Mouse (Mus musculus) layer of hippocampus, postnatal 36 days (tissue): Measurements from ENCODE around the gene Psmb11. TPM values are rescaled to one million over a fixed set of nuclear protein-coding genes. Genes with fewer than 3 reads are reported as not detected.
A peak's percentile ranks its signal among the peaks of the same experiment; 100 is the strongest.

Experiments used
- DNase-seq, 2 experiments: peaks; one replicate each; pipeline ENCODE4 v3.0.0; 2022
- total RNA-seq, 2 experiments: library from RNA; stranded (reverse); gene quantifications; 2 replicates each; pipeline ENCODE4 v1.2.3; 2021

Gene Psmb11
- total RNA-seq, result under 1 TPM; 0.23 to 0.27 TPM

DNA sequence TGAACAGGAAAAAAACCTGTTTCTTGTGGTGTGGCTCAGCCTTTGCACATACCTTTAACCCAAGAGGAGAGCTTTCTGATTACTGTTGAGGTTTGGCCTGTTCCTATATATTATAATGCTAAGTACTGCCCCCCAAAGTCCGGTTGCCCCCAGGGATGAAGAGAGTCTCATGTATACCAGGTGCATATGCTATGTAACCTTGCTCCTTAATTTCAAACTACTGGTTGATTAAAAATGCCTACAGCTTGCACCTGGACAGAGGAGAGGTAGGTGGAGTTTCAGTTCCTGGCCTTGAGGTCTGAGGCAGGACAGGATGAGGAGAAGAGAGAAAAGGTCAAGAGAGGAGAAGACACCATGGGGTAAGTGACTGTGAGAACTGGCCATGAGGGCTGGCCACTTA, at the start of gene Psmb11:
TSS of gene Psmb11 (plus strand) at position 301 of the 400 bp plus-strand sequence.
- DNase-seq, result no peak

DNA sequence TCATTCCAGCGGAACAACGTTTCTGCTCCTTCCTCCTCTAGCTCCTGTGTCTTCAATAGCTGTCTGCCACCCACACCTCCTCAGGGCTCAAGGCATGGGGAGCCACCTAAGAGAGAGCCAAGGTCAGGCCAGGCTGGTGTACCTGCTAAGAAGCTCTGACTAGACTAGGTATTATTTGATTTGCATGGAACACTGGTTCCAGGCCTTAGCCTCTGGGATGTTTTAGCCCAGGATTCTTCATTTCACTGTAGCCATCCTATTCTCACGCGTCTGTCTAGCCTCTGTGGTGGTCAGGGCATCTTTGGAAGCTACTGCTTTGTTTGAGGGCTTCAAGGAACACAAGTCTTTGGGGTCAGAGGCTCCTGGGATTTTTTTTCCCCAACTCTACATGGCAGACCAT, 49.1 kb upstream of the Psmb11 start:
- no peak for DNase-seq

DNA sequence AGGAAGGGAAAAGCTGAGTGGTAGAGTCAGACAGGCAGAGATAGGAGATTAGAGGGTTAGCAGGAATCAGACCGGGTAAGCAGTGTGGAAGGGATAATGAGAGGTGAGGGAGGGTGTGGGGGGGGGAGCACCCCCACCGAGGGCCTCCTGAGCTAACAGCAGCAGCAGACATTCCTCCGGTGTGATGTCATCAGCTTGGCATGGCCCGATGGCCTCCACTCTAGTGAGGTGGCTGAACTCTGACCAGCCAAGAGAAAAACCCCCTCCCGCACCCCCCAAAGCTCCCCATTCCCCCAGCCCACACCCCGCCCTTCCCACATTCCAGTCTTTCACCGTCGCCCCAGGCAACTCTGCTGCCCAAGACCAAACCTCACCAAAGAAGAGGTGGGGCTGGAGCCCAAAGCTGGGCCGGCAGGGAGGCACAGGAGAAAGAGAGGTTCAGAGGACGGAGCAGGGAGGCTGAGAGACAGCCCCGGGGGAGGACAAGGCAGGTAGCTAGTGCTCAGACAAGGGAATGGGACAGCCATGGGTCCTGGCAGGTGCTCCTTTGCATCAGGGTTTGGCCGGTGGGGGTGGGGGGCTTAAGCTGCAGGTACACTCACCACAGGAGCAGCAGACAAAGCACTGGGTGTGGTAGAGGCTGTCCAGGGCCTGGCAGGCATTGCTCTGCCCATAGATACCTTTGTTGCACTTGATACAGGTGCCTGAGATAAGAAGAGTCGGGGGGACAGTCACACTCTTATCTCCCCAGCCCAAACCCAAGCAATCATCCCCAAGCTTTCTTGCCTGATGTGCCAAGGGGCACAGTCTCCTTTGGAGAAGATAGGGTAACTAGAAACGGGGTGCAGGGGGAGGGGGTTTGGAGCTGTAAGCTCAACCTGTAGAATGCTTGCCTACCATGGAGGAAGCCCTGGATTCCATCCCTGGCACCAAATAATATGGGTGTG, 48.2 kb upstream of the Psmb11 start:
- DNase-seq, result no peak

DNA sequence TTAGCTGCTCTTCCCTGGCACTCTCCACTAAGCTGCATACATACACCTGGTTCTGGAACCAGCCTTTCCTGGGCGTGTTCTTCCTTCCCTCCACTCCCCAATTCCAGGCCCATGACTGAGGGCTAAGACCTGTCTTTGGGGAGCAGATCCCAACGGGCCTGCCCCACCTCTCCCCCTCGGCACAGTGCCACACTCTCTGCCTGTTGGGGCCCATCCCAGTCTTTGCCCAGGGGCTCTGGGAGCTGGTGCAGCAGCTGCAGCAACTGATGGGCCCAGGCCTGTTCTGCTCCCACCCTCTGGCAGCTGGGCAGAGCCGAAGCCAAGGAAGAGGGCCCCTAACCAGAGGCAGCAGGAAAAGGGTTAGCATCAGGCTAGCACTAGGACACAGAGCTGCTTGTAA, 47.0 kb upstream of the Psmb11 start:
- DNase-seq, result no peak

DNA sequence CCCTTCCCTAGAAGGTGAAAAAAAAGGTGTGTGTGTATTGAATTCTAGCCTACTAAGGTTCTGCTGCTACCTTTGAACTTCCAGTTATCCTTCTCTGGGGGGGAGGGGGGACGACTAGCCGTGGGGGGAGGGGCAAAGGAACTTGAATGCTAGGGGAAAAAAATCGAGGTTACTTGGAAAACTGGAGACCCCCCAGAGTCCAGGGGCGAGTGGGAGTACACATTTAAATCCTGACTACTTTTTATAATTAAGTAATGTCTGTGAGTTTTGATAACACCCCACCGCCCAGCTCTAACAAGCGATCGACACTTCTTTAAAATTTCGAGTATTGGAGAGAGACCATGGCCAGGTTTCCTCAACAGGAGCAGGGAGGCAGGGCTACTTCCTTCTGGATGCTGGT, 46.2 kb upstream of the Psmb11 start:
- no peak for DNase-seq

DNA sequence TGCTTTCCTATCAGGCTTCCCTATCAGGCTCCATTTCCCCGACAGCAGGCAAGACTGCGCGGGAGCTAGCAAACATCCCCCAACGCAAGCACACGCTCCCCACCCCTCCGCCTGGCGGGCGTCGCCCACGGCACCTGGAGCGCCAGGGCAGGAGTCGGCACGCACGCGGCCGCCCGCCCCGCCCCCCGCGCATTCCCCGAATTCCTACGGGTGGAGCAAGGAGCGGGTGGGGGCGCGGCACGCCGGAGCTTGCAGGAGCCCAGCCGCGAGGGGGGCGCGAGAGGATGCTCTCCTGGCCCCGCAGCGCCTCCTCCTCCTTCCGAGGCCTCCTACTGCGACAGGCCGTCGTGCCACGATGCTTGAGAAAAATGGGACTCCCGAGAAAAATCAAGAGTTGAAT, 45.6 kb upstream of the Psmb11 start:
- no peak for DNase-seq

DNA sequence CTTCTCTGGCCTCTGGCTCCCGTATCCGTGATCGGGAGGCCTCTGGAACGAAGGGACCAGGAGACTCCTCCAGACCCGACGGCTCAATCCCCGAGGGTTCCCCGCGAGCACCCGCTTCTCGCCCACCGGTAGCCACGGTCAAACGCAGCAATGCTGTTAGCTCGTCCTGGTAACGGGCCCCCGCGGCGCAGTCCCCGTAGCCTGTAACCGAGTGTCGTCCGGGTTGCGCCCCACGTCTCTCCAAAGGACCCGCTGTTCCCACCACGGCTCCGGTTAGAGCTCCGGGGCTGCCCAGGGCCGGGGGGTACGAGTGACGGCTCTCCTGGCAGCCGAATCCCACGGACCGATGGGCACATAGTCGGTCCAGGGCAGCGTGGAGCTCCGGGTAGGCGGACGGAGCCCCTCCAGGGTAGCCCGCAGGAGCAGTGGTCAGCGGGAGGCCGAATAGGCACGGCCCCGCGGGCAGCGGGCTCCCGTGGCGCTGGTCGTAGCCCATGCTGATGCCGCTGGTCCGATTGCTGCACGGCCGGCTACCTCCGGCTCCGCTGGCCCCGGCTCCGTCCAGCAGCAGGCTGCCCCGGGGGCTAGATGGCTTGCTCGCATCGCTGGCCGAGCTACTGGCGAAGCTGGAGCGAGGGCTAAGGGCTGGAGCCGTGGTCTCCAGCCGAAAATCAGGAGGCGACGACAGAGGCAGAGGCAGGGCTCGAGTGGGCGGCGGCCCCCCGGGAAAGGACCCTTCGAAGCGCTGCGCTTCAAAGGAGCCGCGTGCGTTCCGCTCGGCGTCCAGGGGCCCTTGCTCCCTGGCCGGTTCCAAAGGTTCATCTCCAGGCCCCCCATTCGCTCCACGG, 44.8 kb upstream of the Psmb11 start:
- DNase-seq, result no peak

DNA sequence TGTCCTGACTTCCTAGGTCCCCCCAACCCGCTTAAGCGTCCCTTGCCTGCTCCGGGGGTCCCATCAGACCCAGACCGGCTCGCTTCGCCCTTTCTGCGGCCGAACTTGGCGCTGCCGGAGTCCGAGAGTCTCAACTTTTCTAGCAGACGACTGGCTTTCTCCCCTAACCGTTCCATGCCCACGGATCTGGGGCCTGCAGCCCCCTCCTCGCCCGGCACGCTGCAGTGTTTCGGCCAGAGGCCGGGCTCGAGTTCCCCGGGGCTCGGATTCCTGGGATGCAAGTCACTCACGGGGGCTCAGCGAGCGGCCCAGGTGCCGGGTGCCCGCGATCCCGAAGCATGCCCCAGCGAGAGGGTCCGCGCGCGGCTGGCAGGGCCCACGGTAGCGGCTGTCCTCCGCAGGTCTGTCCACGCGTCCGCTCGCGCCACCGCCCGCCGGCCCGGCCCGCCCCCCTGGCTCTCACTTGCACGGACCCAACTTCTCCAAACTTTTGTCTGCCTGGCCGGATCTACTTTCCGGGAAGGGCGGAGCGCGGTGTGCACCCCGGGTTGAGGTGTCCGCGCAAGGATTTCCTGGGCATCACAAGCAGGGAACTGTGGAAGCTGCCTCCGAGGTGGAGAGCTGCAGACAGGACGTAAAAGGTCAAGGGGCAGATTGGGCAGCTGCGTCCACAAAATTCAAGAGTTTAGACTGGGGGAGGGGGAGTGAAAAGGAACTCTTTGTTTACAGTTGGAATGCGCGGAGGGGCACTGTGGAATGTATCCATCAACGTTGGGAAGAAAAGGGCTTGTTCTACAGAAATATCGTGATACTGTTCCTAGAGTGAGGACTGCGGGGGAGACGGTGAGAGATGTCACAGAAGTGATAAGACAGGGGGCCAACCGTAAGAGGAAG, 43.9 kb upstream of the Psmb11 start, which contains the start of gene Ajuba:
TSS of gene Ajuba (minus strand) at position 470 of the 894 bp plus-strand sequence.
- DNase-seq, result peak; percentile 67 to 71

DNA sequence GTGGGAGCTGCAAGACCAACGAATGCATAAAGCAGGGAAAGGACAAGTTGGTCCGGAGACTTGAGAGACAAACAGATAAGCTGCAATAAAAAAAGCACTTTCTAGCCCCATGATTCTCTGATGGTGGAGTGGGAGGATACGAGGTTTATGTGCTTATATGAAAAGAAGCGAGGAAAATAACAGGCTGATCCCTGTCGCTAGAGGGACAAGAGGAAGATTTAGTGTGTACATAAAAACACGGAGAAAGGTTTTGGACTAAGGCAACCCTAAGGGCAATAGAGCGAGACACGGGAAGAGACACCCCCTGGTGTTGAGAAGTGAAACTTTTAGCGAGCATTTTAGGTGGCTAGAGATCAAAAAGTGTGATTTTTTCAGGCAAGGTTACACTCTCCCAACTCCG, 43.2 kb upstream of the Psmb11 start:
- no peak for DNase-seq

DNA sequence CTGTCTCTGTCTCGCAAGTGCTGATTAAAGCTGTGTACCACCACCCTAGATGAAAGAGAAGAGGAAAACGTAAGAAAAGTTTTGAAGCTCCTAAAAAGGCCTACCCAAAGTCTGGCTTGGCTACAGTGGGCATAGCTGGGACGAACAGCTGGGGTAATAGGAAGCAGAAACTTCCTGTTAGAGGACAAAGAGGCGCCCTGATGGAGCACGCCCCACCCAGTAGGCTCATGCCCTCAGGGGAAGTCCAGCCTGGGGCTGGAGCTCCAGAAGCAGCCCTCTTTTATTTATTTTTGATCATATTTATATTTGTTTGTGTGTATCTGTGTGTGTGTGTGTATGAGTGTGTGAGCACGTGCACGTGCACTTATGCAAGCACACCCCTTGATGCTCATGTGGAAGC, 41.6 kb upstream of the Psmb11 start:
- no peak for DNase-seq

DNA sequence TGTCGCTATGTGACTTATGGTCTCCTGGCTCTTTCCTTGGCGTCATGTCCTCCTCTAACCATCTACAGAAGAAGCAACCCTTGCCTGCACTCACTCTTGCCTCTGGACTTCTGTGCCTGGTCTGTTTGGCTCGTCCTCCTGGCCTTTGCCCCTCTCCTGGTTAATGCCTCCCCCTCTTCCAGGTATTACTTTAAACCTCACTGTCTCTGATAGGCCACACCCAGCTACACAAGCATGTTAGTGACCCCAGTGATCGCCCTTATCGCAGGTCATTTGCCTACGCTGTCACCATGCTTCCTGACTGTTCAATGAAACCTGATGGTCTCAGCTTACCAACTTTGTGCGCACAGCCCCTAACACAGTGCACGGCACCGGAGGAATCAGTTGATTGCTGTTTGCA, 38.7 kb upstream of the Psmb11 start:
- no peak for DNase-seq

DNA sequence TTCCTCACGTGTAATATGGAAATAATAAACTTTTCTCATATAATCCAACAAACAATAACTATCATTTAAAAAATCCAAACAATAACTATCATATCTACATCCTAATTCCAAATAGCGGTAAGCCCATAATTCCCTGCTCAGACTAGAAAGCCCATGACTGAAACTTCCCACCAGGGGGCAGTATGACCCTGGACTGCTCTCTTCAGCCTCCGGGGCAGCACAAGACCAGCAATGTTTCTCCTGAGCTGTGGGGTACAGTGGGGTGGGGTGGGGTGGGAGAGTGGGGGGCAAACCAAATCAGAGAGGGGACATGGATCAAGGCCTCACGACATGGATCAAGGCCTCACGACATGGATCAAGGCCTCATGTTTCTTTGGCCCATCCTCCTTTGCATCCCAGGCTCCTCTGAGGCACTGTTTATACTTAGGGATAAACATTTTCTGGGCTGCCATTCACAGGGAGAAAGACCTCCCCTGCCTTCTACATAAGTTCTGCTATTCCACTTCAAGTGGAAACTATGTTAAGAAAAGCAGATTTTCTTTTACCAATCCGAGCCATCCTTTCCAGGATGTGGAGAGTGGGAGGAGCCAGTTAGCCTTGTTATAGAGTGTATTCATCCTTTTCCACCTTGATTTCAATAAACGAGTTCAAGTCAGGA, 37.4 kb upstream of the Psmb11 start:
- DNase-seq, result no peak

DNA sequence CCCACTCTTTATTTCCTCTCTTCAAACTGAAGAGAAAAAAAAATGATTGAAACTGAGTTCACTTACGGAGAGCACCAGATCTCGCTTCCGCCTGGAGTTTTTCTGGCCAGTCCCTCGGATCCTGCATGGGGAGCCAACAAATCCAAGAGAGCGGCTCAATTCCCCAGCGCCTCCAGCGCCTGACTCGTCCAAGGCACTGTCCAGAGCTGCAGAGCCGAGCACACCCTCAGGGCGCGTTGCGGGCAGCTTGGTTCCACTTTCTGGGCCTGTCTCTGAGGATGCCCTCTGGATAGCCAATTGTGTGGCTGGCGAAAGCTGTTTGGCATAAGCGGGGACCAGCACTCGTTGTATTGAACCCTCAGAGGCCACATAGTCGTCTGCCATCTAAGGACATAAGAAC, 30.2 kb upstream of the Psmb11 start:
- no peak for DNase-seq

DNA sequence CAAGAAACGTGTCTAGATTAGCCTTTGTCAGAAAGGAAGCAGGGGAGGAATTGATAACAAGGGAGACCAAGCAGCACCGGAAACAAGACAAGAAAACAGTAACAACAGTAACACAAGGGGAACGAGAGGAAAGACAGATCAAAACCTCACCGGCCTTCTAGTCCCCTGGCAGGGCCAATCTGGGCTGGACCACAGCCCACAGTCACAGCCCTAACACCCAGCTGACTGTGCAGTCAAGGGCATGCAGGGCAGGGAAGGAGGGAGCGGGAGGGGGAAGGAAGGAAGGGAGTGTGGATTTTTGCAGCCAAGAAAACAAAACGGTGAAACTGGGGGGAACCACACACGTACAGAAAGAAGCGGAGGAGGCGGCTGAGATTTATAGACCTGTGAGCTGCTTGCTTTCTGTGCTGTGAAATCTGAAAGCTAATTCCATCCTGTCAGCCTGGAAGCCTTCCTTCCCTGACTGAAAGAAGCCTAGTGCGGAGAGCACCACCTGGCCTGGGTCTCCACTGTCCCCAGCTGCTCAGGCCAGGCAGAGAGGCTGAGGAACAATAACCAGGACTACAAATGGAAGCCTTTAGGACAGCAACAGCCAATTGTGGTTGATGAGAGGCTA, 28.8 kb upstream of the Psmb11 start:
- DNase-seq, result no peak

DNA sequence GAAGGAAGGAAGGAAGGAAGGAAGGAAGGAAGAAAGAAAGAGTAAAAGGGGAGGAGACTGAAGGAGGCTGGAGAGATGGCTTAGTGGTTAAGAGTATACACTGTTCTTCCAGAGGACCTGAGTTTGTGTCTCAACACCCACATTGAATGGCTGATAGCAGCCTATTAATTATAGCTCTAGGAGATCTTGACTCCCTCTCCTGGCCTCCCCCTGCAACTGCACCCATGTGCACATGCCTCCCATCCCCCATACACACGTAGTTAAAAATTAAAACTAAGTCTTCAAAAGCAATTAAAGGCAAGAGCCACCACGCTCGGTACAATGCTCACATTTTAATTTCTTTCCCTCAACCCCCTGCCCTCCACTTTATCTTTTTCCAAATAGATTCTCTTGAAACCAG, 27.2 kb upstream of the Psmb11 start:
- DNase-seq, result no peak

DNA sequence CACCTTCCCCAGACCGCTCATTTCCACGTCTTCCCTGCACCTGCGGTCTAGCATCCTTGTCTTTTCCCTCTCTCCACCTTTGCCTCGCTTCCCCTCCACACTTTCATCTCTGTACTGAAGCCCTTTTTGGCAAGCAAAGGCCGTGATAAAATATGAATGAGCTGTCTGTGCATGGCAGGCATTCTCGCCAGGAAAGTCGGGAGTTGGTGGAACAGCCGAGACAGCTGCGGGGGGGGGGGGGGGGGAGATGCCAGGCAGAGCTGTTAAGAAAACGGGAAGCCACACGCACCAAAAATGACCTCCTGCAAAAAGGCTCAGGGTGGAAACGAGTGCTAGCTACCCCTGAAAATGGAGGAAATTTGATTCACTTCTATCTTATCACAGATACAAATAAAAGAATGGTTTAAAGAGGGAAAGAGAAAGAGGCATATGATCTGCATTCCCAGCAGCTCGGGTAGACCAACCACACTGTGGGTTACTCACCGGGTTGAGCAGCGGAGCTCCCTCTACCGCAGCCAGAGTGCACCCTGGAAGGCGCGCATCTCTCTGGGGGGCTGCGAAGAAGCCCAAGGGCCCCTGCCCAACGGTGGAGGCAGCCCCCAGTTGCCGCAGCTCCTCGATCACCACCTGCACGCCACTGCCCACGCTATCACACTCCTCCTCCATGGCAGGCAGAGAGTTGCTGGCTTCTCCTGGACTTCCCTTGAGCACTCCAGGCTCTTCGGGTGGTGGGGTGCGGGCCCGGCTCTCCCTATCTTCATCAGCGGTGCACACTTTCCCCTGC, 26.4 kb upstream of the Psmb11 start:
- no peak for DNase-seq

DNA sequence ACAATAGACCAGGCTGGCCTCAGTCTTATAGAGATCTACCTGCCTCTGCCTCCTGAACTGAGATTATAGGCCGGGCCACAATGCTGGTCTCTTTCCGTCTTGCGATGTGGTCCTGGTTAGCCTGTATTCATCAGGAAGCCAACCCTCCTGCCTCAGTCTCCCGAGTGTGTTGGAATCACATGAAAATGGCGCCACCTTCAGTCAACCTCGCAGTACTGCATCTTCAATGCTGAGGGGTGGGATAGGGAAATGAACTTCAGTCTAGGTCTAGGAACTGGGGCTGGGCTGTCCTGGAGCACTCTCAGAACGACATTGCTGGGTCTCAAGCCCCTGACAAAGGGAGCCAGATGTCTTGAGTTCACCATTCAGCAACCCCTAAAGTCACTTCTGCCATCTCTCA, 24.1 kb upstream of the Psmb11 start:
- DNase-seq, result no peak

DNA sequence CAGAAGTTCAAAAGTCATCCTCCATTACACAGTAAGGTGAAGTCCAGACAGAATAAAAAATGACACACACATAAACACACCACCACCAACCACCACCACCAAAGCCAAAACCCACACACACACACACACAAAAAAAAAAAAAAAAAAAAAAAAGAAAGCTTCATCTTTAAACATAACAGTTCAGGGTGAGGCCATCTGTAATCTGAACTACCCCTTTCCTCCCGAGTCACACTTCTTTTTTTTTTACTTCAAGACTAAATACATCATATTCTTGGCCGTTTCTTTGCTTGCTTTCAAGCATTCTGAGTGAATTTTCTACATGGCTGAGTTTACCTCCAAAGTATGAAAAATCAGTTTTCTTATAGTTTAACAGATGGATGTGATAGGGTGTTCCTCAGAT, 19.6 kb upstream of the Psmb11 start:
- DNase-seq, result no peak

DNA sequence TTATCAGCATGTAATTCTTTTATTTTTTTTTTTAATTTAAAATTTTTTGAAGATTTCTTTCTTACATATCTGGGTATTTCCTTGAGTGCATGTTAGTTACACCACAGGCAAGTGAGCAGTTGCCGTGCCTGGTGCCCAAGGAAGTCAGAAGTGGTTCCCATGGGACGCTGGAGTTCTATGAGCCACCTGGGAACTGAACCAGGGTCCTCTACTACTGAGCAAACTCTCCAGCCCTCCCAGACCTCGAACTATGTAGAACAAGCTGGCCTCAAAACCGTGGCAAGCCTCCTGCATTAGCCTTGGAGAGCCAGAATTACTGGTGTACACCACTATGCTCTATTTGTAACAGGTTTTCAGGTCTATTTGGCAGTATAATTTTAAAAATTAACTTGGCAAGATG, 18.6 kb upstream of the Psmb11 start:
- no peak for DNase-seq

DNA sequence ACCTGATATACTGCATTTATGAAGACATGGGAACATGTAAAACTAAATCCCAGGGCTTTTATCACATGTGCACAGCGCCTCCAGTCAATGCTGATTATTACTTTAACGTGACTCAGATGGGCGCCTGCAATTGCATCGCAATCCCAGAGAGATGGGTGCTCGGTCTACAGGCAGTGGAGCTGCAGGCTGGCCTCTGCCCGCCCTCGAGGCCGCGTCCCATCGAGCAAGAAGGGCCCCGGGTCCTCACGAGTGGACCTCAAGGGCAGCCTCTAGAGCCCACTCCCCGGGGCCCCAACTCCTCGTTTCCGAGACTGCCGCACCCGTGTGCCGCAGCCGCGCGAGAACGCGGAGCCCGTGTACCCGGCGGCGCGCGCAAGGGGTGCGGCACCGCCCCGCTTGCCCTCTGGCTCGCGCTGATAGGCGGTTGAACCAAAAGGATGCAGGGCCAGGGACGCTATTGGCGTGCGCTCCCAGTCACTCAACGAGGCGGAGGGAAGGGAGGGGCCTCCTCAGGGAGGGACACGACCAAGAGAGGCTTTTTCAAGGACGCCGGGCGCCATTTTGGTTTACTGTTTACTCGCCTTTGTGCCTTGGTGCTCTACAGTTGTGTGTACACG, 18.1 kb upstream of the Psmb11 start:
- peak; percentile 92 to 96 for DNase-seq
